Mouse (Mus musculus) ES-Bruce4 (cell line): ENCODE results near the gene Nab2.

ENCODE experiments used
- CTCF ChIP-seq: IDR thresholded peaks from one replicate; pipeline ENCODE4 v1.8.1; 2011; ENCODE audit warnings: low read depth, low read length
- POLR2A ChIP-seq: IDR thresholded peaks from one replicate; pipeline ENCODE4 v1.8.1; 2011; ENCODE audit warnings: low read length; ENCODE audit not compliant: insufficient read depth

DNA sequence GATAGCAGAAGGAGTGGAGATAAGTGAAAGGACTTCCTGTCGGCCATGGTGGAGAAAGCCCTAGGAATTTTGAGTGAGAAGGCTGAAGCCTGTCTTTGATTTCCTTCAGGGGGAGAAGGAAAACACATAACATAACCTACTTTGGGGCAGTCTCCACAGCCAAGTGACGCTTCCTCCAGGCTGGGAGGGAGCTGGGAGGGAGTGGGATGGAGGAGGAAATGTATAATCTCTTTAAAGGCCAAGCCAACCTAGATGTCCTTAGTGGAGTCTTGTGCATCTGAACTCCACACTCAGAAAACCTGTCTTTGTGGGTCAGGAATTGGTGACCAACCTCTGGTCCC, 53.4 kb downstream of the Nab2 start:
- TF ChIP-seq POLR2A (no peak), CTCF (no peak)
